Mouse (Mus musculus) heart, postnatal 4 days (tissue): Measurements from ENCODE around the gene Cep112. TPM values are rescaled to one million over a fixed set of nuclear protein-coding genes. Genes with fewer than 3 reads are reported as not detected.
"Not testable (repeated sequence)": the region's sequence is repeated elsewhere in the genome, so short reads cannot be mapped to it uniquely, and the experiment has no call there.

Experiments used
- DNase-seq: peaks from one replicate; pipeline ENCODE4 v3.0.0; 2021
- total RNA-seq, 2 experiments: library from RNA; stranded (reverse); gene quantifications; 2 replicates each; pipeline ENCODE4 v1.2.3; 2021

Cep112 gene
- total RNA-seq, 2 experiments from 2014 or later: 16.2 to 17.2 TPM

- DNase-seq: no peak
Measured at GRCm38 (mm10) chr11:108805947-108806346, 381.0 kb downstream of the Cep112 start.

GRCm38 (mm10) chr11:108809626-108810025 lies 384.6 kb downstream of the Cep112 start:
- DNase-seq: no peak

- DNase-seq: no peak
Measured at GRCm38 (mm10) chr11:108821771-108822170, 396.8 kb downstream of the Cep112 start.

GRCm38 (mm10) chr11:108822257-108822656 lies 397.3 kb downstream of the Cep112 start:
- DNase-seq: no peak

- DNase-seq: no peak
Measured at GRCm38 (mm10) chr11:108827321-108827720, 402.3 kb downstream of the Cep112 start.

- DNase-seq: no peak
Measured at GRCm38 (mm10) chr11:108828374-108829025, 403.5 kb downstream of the Cep112 start.

- no peak for DNase-seq
Measured at GRCm38 (mm10) chr11:108836706-108837105, 411.7 kb downstream of the Cep112 start.

GRCm38 (mm10) chr11:108840195-108840594 lies 415.2 kb downstream of the Cep112 start:
- no peak for DNase-seq

- no peak for DNase-seq
Measured at GRCm38 (mm10) chr11:108842765-108843164, 417.8 kb downstream of the Cep112 start.

- no peak for DNase-seq
Measured at GRCm38 (mm10) chr11:108845971-108846370, 421.0 kb downstream of the Cep112 start.

GRCm38 (mm10) chr11:108846479-108846878 lies 421.5 kb downstream of the Cep112 start:
- no peak for DNase-seq

GRCm38 (mm10) chr11:108851771-108852170 lies 426.8 kb downstream of the Cep112 start:
- no peak for DNase-seq

- no peak for DNase-seq
Measured at GRCm38 (mm10) chr11:108857254-108857653, 432.3 kb downstream of the Cep112 start.

GRCm38 (mm10) chr11:108857678-108858338 lies 432.8 kb downstream of the Cep112 start:
- DNase-seq: no peak

- no peak for DNase-seq
Measured at GRCm38 (mm10) chr11:108858339-108858804, 433.4 kb downstream of the Cep112 start.

- no peak for DNase-seq
Measured at GRCm38 (mm10) chr11:108858846-108859245, 433.9 kb downstream of the Cep112 start.

GRCm38 (mm10) chr11:108862360-108862759 lies 437.4 kb downstream of the Cep112 start:
- no peak for DNase-seq

- DNase-seq: no peak
Measured at GRCm38 (mm10) chr11:108865746-108866145, 440.8 kb downstream of the Cep112 start.

- no peak for DNase-seq
Measured at GRCm38 (mm10) chr11:108867538-108867937, 442.5 kb downstream of the Cep112 start.

GRCm38 (mm10) chr11:108871284-108871683 lies 446.3 kb downstream of the Cep112 start:
- not testable (repeated sequence) for DNase-seq

- DNase-seq: no peak
Measured at GRCm38 (mm10) chr11:108871748-108872147, 446.8 kb downstream of the Cep112 start.

GRCm38 (mm10) chr11:108876633-108877205 lies 451.7 kb downstream of the Cep112 start:
- DNase-seq: no peak

- DNase-seq: no peak
Measured at GRCm38 (mm10) chr11:108877520-108877919, 452.5 kb downstream of the Cep112 start.

GRCm38 (mm10) chr11:108880546-108880945 lies 455.6 kb downstream of the Cep112 start:
- no peak for DNase-seq
